Mouse (Mus musculus): Measurements from ENCODE around the gene Zkscan8.
"Not testable (repeated sequence)": the region's sequence is repeated elsewhere in the genome, so short reads cannot be mapped to it uniquely, and the experiment has no call there.

Gene Zkscan8

GRCm38 (mm10) chr13:21530781-21531201 lies at the start of gene Zkscan8:
Zkscan8 (minus strand) TSS chr13:21531120.
- DNase-seq, result peak; percentile 91

- no peak for DNase-seq
These were observed 28.9 kb upstream of the Zkscan8 start, which contains the start of gene Olfr1535 for GRCm38 (mm10) chr13:21559793-21560192. Olfr1535 (minus strand) TSS chr13:21559893.

GRCm38 (mm10) chr13:21550416-21551110 lies 19.6 kb upstream of the Zkscan8 start:
- peak; percentile 55 for DNase-seq

- no peak for DNase-seq
These were observed 18.6 kb upstream of the Zkscan8 start for GRCm38 (mm10) chr13:21549487-21549886.

- DNase-seq, result no peak
These were observed 11.8 kb upstream of the Zkscan8 start, which contains the start of gene Olfr1366 for GRCm38 (mm10) chr13:21542708-21543107. Olfr1366 (minus strand) TSS chr13:21542808.

GRCm38 (mm10) chr13:21530136-21530535 lies 784 bp downstream of the Zkscan8 start:
- no peak for DNase-seq

- peak; percentile 83 for DNase-seq
These were observed 24.7 kb downstream of the Zkscan8 start for GRCm38 (mm10) chr13:21506221-21506649.

- no peak for DNase-seq
These were observed 28.6 kb downstream of the Zkscan8 start for GRCm38 (mm10) chr13:21502296-21502695.

- DNase-seq, result not testable (repeated sequence)
These were observed 29.7 kb downstream of the Zkscan8 start, which contains the start of gene Gm11273 for GRCm38 (mm10) chr13:21501182-21501581. Gm11273 (minus strand) TSS chr13:21501418.

GRCm38 (mm10) chr13:21495080-21495479 lies 35.8 kb downstream of the Zkscan8 start, which contains the start of gene AK157302:
AK157302 (plus strand) TSS chr13:21495223.
- DNase-seq, result no peak

- DNase-seq, result no peak
These were observed 38.1 kb downstream of the Zkscan8 start for GRCm38 (mm10) chr13:21492847-21493246.

GRCm38 (mm10) chr13:21486881-21487280 lies 44.0 kb downstream of the Zkscan8 start:
- no peak for DNase-seq

- DNase-seq, result peak; percentile 71
These were observed 51.9 kb downstream of the Zkscan8 start, which contains the start of the genes Zkscan4 and Gm10065 for GRCm38 (mm10) chr13:21478759-21479670. Zkscan4 (plus strand) TSS chr13:21478907. Gm10065 (minus strand) TSS chr13:21479441.

- no peak for DNase-seq
These were observed 58.5 kb downstream of the Zkscan8 start for GRCm38 (mm10) chr13:21472427-21472826.

GRCm38 (mm10) chr13:21469097-21469496 lies 61.8 kb downstream of the Zkscan8 start:
- no peak for DNase-seq

GRCm38 (mm10) chr13:21468061-21469019 lies 62.6 kb downstream of the Zkscan8 start, which contains the start of gene Nkapl:
Nkapl (minus strand) TSS chr13:21468509.
- DNase-seq, result peak; percentile 78

GRCm38 (mm10) chr13:21467336-21467735 lies 63.6 kb downstream of the Zkscan8 start:
- DNase-seq, result no peak
